Mouse (Mus musculus) myocyte (in vitro differentiated cells): ENCODE data around the gene Dpp4. TPM values are rescaled to one million over a fixed set of nuclear protein-coding genes. Genes with fewer than 3 reads are reported as not detected.

Experiments
- H3K27me3 ChIP-seq: one replicate; pipeline ENCODE4 v1.6.1; 2011; ENCODE audit not compliant: control insufficient read depth, insufficient read depth, insufficient read length
- H3K36me3 ChIP-seq: one replicate; pipeline ENCODE4 v1.6.1; 2011; ENCODE audit not compliant: control insufficient read depth, insufficient read depth
- H3K4me2 ChIP-seq: one replicate; pipeline ENCODE4 v1.6.1; 2011; ENCODE audit warnings: low read depth, control low read depth
- H3K4me3 ChIP-seq: one replicate; pipeline ENCODE4 v1.5.1; 2011; ENCODE audit warnings: mild to moderate bottlenecking, control low read depth, moderate library complexity
- H3K79me2 ChIP-seq: one replicate; pipeline ENCODE4 v1.6.1; 2011; ENCODE audit not compliant: control insufficient read depth, insufficient read depth
- H3ac ChIP-seq: one replicate; pipeline ENCODE4 v1.6.1; 2011; ENCODE audit not compliant: control insufficient read depth, insufficient read length
- CEBPB ChIP-seq: IDR thresholded peaks from 2 replicates; pipeline ENCODE4 v1.6.1; 2011; ENCODE audit warnings: mild to moderate bottlenecking, moderate library complexity; ENCODE audit not compliant: poor library complexity, insufficient read depth, severe bottlenecking
- E2F4 ChIP-seq: IDR thresholded peaks from one replicate; pipeline ENCODE4 v1.6.1; 2011; ENCODE audit warnings: mild to moderate bottlenecking, control low read depth, moderate library complexity; ENCODE audit not compliant: insufficient read depth
- MAX ChIP-seq: IDR thresholded peaks from one replicate; pipeline ENCODE4 v1.6.1; 2011; ENCODE audit warnings: low read depth, mild to moderate bottlenecking, control low read depth
- MYOD1 ChIP-seq, 3 experiments: IDR thresholded peaks; one replicate each; pipeline ENCODE4 v1.6.1; 2011; ENCODE audit warnings: control low read depth in 2 of 3, low read depth in 2 of 3, mild to moderate bottlenecking in 2 of 3, moderate library complexity in 1 of 3; ENCODE audit not compliant: insufficient read length in 2 of 3, control insufficient read depth in 1 of 3
- MYOG ChIP-seq, 3 experiments: IDR thresholded peaks; one replicate each; pipeline ENCODE4 v1.6.1; 2011; ENCODE audit warnings: control low read depth in 2 of 3, low read depth in 2 of 3, mild to moderate bottlenecking in 2 of 3; ENCODE audit not compliant: insufficient read length in 2 of 3, control insufficient read depth in 1 of 3, insufficient read depth in 1 of 3
- POLR2A ChIP-seq: IDR thresholded peaks from one replicate; pipeline ENCODE4 v1.6.1; 2011; ENCODE audit warnings: low read depth, mild to moderate bottlenecking, control low read depth, moderate library complexity; ENCODE audit not compliant: insufficient read length
- POLR2AphosphoS2 ChIP-seq: IDR thresholded peaks from one replicate; pipeline ENCODE4 v1.6.1; 2011; ENCODE audit warnings: low read depth, control low read depth; ENCODE audit not compliant: insufficient read length
- REST ChIP-seq: IDR thresholded peaks from one replicate; pipeline ENCODE4 v1.6.1; 2011; ENCODE audit warnings: mild to moderate bottlenecking, control low read depth, moderate library complexity; ENCODE audit not compliant: insufficient read depth, insufficient read length
- SRF ChIP-seq: IDR thresholded peaks from one replicate; pipeline ENCODE4 v1.6.1; 2011; ENCODE audit warnings: low read depth; ENCODE audit not compliant: control insufficient read depth, insufficient read length
- TCF12 ChIP-seq: IDR thresholded peaks from one replicate; pipeline ENCODE4 v1.6.1; 2011; ENCODE audit warnings: mild to moderate bottlenecking, control low read depth; ENCODE audit not compliant: poor library complexity, insufficient read depth, severe bottlenecking
- TCF3 ChIP-seq: IDR thresholded peaks from one replicate; pipeline ENCODE4 v1.6.1; 2011; ENCODE audit warnings: low read depth, control low read depth; ENCODE audit not compliant: insufficient read length
- USF1 ChIP-seq: IDR thresholded peaks from one replicate; pipeline ENCODE4 v1.6.1; 2011; ENCODE audit warnings: low read depth, mild to moderate bottlenecking, control low read depth, moderate library complexity
- polyA plus RNA-seq: library from polyadenylated mRNA; unstranded; fragments of >200 nt; fragmentation: generic; extraction: Trizol; gene quantifications from one replicate; pipeline ENCODE4 v1.2.1, GENCODE M21; 2012; ENCODE audit warnings: missing spikeins

The Dpp4 gene
- polyA plus RNA-seq, 1 experiment, result not detected

- H3K36me3 ChIP-seq, result no peaks in the 10 kb centered on the region
- H3ac ChIP-seq, result no peak overlapping the region
- no peaks in the 10 kb centered on the region for H3K27me3 ChIP-seq
- no peak for TF ChIP-seq USF1
- no peak for TF ChIP-seq TCF12
- no peak for TF ChIP-seq MYOG (IDR thresholded peaks at IDR 0.05; ENCODE audit: control insufficient read depth in 1 of 3, insufficient read depth in 1 of 3, insufficient read length in 2 of 3, low read depth in 2 of 3)
- H3K4me3 ChIP-seq, result no peak overlapping the region
- no peaks in the 10 kb centered on the region for H3K79me2 ChIP-seq
- H3K4me2 ChIP-seq, result no peak overlapping the region
These were observed 67.7 kb downstream of the Dpp4 start for GRCm38 (mm10) chr2:62344367-62344766.

GRCm38 (mm10) chr2:62341734-62342128 lies 70.3 kb downstream of the Dpp4 start:
- Histone ChIP-seq H3K4me3 (no peak overlapping the region), H3K4me2 (no peak overlapping the region), H3K27me3 (no peaks in the 10 kb centered on the region), H3K36me3 (no peaks in the 10 kb centered on the region), H3ac (no peak overlapping the region), H3K79me2 (no peaks in the 10 kb centered on the region)
- TF ChIP-seq USF1 (no peak), TCF3 (no peak), POLR2A (no peak), CEBPB (no peak), POLR2AphosphoS2 (no peak), MYOD1 (IDR thresholded peaks at IDR 0.05; ENCODE audit: control insufficient read depth in 1 of 3, insufficient read length in 2 of 3, low read depth in 2 of 3) (no peak), MYOG (IDR thresholded peaks at IDR 0.05; ENCODE audit: control insufficient read depth in 1 of 3, insufficient read depth in 1 of 3, insufficient read length in 2 of 3, low read depth in 2 of 3) (no peak), SRF (no peak), E2F4 (no peak), TCF12 (no peak), MAX (no peak), REST (no peak)

- Histone ChIP-seq H3K4me2 (no peak overlapping the region), H3K27me3 (no peaks in the 10 kb centered on the region), H3ac (no peak overlapping the region), H3K79me2 (no peaks in the 10 kb centered on the region), H3K4me3 (no peak overlapping the region), H3K36me3 (no peaks in the 10 kb centered on the region)
- TF ChIP-seq TCF3, result no peak
- no peak for TF ChIP-seq MYOD1 (IDR thresholded peaks at IDR 0.05; ENCODE audit: control insufficient read depth in 1 of 3, insufficient read length in 2 of 3, low read depth in 2 of 3)
- no peak for TF ChIP-seq TCF12
- TF ChIP-seq MAX, result no peak
- no peak for TF ChIP-seq SRF
- no peak for TF ChIP-seq MYOG (IDR thresholded peaks at IDR 0.05; ENCODE audit: control insufficient read depth in 1 of 3, insufficient read depth in 1 of 3, insufficient read length in 2 of 3, low read depth in 2 of 3)
- TF ChIP-seq E2F4, result no peak
- no peak for TF ChIP-seq REST
- TF ChIP-seq POLR2A, result no peak
- no peak for TF ChIP-seq USF1
These were observed 70.8 kb downstream of the Dpp4 start for GRCm38 (mm10) chr2:62341061-62341733.

- no peak overlapping the region for H3ac ChIP-seq
- no peaks in the 10 kb centered on the region for H3K27me3 ChIP-seq
- TF ChIP-seq SRF, result no peak
- TF ChIP-seq REST, result no peak
- TF ChIP-seq TCF3, result no peak
- no peak for TF ChIP-seq USF1
- no peak overlapping the region for H3K4me2 ChIP-seq
- H3K79me2 ChIP-seq, result no peaks in the 10 kb centered on the region
- no peaks in the 10 kb centered on the region for H3K36me3 ChIP-seq
- H3K4me3 ChIP-seq, result no peak overlapping the region
These were observed 72.6 kb downstream of the Dpp4 start for GRCm38 (mm10) chr2:62339222-62339944.

- TF ChIP-seq POLR2AphosphoS2 (no peak), SRF (no peak)
- H3K27me3 ChIP-seq, result no peaks in the 10 kb centered on the region
- no peaks in the 10 kb centered on the region for H3K79me2 ChIP-seq
- no peak overlapping the region for H3K4me3 ChIP-seq
- H3K4me2 ChIP-seq, result no peak overlapping the region
- no peaks in the 10 kb centered on the region for H3K36me3 ChIP-seq
- H3ac ChIP-seq, result no peak overlapping the region
These were observed 74.9 kb downstream of the Dpp4 start for GRCm38 (mm10) chr2:62337086-62337485.
